Mouse (Mus musculus) cerebellum, postnatal 25 days (tissue): ENCODE results near the gene Auh.

Experiments used
- DNase-seq, 2 experiments: peaks; one replicate each; pipeline ENCODE4 v3.0.0; 2021; ENCODE audit warnings: mixed read lengths in 2 of 2

Gene Auh

GRCm38 (mm10) chr13:52921966-52922365, 7.5 kb downstream of the Auh start:
- DNase-seq: no peak

GRCm38 (mm10) chr13:52921065-52921825, 8.2 kb downstream of the Auh start:
- no peak for DNase-seq

GRCm38 (mm10) chr13:52919790-52920352, 9.6 kb downstream of the Auh start:
- DNase-seq: no peak

DNA sequence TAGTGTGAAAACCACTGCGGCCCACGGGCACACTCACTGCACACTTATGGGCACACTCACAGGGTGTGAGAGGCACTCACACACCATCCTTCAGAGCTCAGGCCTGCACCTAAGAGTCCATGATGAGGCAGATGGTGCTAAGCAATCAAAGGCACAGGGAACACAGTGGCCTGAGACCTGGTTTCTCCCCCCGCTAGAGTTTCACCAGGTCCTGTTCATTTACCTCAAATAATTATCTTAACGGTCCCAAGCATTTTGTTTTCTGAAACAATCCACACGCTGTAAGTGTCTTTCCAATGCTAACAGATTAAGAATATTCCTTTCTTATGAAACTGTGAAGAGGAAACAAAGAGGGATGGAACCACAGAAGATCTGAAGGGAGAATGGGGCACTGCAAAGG, 11.1 kb downstream of the Auh start:
- no peak for DNase-seq

DNA sequence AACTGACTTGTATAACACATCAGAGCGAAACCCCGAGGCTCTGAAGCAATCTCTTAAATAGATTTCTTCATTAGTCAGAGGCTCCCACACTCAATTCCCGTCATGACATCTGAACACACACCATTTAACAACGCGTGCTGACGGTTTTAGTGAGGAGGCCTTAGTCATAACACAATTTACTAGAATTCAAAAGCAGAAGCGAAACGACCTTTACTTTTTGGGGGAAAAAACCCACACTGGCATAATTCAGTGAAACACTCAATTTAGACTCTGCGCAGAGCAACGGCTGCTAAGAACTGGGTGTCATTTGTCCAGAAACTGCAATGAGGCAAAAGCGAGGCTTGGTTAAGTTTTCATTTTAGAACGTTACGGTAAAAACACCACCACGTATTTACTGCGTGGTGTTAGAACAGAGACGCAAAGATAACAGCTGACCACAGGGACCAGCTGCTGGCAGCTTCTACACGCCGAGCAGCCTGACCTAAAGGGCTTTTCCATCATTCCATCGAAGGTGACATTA, 14.8 kb downstream of the Auh start:
- DNase-seq: no peak

DNA sequence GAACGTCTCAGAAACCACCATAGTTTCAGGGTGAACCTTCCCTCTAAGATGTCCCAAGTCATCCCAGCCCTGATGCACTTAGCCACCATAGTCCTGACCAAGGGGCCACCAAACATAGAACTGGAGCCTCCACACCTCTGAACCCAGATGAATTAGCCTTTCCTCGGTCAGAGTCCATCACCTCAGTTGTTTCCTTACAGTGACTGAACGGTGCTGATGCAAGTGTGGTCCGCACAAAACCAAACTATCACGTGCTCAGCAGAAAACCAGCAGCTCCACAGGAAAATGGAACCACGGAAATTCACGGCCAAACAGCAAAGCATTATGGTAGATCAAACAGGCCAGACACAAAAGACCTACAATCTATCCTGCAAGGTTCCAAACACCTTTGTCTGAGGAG, 15.6 kb downstream of the Auh start:
- no peak for DNase-seq

DNA sequence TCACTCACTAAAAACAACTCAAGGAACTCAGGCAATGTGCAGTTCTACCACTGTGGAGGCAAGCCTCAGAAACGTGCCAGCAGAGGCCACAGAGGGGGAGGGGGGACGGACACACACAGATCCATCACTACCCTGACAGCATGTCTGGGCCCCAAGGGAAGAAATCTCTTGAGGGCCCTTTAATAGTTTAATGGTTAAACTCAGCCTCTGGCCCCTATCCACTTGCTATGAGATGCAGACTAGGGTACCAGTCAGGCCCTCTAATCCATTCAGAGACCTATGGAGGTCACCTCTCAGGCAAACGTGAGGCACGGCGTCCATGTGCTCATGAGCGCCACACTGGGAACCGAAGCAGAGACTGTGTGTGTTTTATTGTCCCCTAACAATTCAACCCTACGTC, 17.0 kb downstream of the Auh start:
- DNase-seq: no peak

DNA sequence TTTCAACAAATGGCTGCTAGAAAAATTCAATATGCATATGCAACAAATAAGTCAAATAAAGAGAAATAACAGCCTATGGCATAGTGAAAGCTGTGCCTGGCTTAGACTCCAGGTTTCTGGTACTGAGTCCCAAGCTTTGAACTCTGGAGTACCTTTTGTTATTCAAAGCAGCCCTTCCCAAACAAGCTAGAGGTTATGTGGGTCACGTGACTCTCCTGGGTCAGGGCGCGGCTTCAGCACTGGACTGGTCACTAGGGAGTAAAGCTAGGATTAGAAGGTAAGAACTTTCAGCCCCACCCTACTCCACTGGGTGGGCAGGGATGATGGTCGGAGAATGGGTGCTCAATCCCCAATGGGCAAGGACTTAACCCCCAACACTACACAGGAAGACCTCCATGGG, 18.2 kb downstream of the Auh start:
- DNase-seq: no peak

DNA sequence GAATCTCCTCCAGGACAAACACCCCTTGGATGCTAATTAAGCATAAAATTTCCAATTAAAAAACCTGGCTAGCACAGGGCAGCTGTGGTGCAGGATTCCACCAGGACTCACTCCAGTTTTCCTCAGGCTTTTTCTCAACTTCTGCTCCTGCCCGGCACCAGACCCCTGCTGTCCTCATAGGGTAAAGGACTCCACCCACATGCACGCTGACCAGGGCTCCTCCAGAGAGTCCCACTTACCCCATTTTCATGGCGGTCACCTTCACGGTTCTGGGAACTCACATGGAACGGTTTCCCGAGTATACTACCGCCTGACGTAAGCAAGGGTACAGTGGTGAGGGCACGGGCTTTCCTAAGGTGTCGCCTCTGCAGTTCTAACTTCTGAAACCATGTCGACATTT, 23.2 kb downstream of the Auh start:
- DNase-seq: no peak

DNA sequence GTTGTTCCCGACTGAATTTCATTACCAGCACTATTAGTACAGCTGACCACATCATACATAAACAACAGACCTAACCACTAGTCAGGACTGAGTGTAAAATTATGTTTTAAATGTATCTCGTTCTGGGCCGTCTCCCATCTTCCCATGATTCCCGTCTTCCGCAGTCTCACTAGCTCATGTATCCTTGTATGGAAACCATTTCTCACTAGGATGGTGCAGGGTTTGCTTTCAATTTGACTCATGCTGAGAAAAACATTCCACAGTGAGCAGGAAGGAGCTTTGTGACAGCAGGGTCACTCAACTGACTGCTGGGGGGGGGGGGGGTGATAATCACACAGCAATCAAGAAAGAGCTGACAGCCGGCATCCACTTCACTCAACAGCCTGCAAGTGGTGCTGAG, 25.3 kb downstream of the Auh start:
- no peak for DNase-seq

GRCm38 (mm10) chr13:52903767-52904166, 25.7 kb downstream of the Auh start:
- DNase-seq: no peak

- DNase-seq: no peak
Measured at GRCm38 (mm10) chr13:52902517-52902916, 27.0 kb downstream of the Auh start.

GRCm38 (mm10) chr13:52899664-52900063, 29.8 kb downstream of the Auh start:
- no peak for DNase-seq

- DNase-seq: no peak
Measured at GRCm38 (mm10) chr13:52897806-52898205, 31.7 kb downstream of the Auh start.

DNA sequence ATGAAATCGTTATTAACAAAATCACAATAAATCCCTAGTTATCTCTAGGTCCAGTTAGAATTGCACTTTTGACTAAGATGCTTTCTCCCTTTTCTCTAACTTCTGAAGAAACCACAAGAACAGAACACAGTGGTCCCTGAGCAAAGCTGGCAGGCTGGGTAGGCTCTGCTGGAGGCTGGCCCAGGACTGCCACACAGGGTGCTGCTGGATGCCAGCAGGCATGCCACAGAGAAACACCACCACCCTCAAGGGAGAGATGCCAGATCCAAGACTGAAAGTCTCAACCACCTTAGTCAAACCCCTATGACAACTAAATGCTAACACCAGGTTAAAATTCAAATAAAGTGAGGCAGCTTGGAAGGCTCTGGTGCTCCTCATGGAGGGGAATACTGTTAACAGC, 36.7 kb downstream of the Auh start:
- DNase-seq: peak; percentile 60 to 67

- peak; percentile 67 to 76 for DNase-seq
Measured at GRCm38 (mm10) chr13:52892065-52892503, 37.4 kb downstream of the Auh start.

- no peak for DNase-seq
Measured at GRCm38 (mm10) chr13:52890313-52890712, 39.2 kb downstream of the Auh start.

DNA sequence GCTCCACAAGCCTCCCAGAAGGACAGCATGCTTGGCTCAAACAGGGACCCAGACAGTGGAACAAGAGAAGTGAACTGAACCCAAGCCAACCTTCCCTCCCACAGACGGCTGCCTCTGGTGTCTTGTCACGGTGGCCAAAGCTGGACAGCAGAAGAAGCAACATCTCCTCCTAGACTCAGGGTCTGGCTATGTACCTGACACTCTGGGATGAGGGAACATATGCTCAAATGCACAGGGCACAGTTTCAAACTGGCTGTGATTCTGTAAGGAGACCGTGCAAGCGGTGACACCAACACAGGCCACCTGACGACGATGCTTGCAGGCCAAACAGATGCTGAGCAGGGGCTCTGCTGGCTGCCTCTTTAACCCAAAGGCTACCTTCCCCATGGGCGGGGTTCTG, 42.7 kb downstream of the Auh start:
- peak; percentile 39 to 44 for DNase-seq

DNA sequence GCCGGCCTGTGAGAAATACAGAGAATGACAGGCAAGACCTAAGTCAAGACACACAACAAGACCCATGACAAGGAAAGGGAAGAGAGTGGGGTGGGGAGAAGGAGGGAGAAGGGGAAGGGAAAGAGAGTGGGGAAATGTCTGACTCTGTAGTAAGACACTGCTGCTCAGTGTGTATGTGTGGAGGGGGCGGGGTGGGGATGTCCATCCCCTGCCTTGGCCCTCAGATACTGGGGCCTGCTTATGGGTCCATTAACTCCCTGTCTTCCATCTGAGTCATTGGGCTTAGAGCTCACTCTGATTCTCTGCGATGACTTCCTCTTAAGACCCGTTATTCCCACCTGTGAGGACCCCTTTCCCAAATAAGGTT, 45.5 kb downstream of the Auh start:
- no peak for DNase-seq

GRCm38 (mm10) chr13:52883084-52883959, 46.2 kb downstream of the Auh start:
- DNase-seq: no peak

DNA sequence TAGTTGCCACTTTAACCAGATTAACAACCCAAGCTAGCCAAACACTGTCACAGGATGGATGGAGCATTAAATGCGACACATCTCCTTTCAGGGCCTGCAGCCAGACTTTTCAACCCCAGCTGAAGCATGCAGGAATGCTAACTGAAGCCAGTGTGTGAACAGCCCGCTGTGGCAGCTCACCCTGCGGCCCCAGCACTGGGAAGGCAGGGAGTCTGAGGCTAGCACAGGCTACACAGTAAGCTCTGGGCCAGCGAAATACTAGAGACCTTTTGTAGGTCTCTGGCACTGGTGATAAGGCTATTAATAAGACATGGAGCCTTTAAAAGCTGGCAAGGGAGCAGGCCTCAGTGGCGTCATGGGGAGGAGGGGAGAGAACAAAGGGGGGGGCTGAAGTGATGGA, 49.1 kb downstream of the Auh start:
- DNase-seq: peak in 1 of 2 experiments; percentile 45

GRCm38 (mm10) chr13:52879918-52880317, 49.6 kb downstream of the Auh start:
- peak in 1 of 2 experiments; percentile 43 for DNase-seq

DNA sequence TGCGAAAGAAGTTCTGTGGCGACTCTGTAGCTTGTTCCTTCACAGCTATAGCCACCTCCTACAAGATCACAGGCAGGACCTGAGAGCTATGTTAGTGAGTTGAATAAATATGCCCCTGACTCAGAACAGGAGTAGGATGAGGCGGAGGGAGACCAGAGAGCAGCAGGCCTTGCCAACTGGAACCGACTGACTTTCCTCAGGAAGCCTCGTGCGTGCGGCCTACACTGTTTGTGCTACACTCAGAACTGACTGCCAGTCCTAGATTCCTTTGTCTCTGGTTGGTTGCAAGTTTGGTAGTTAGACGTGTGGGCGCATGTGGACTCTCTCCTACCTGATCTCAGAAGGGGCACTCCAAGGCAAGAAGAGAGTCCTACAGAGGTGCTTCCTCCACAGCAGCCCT, 50.2 kb downstream of the Auh start:
- DNase-seq: no peak

GRCm38 (mm10) chr13:52878823-52879222, 50.7 kb downstream of the Auh start:
- DNase-seq: no peak
